Mouse (Mus musculus) lung, postnatal 0 days (tissue): Measurements from ENCODE around the gene Rbm38.

Source experiments
- CTCF ChIP-seq: IDR thresholded peaks from 2 replicates; pipeline ENCODE4 v1.5.1; 2016; ENCODE audit warnings: antibody characterized with exemption, mild to moderate bottlenecking
- EP300 ChIP-seq: IDR thresholded peaks from 2 replicates; pipeline ENCODE4 v1.6.1; 2016; ENCODE audit warnings: antibody characterized with exemption, mild to moderate bottlenecking, control low read depth

- no peak for TF ChIP-seq CTCF
- no peak for TF ChIP-seq EP300
Observed at GRCm38 (mm10) chr2:173037827-173038607, 17.7 kb downstream of the Rbm38 start.
